Mouse (Mus musculus): Measurements from ENCODE around the gene Prdx2. TPM values are rescaled to one million over a fixed set of nuclear protein-coding genes. Genes with fewer than 3 reads are reported as not detected.
A peak's percentile ranks its signal among the peaks of the same experiment; 100 is the strongest.

Prdx2 gene
- total RNA-seq (2021) = 100 to 1,000 TPM; 402 to 429 TPM
- long read RNA-seq, experiment 1, transcript Prdx2-203 (6 exons, 1,612 nt) = minor isoform, 73 of 574 reads
- long read RNA-seq, experiment 1, transcript Prdx2-201 (6 exons, 1,500 nt) = major isoform, 386 of 574 reads
- long read RNA-seq, experiment 1, partial matches to known transcripts = 2 of 574 reads
- long read RNA-seq, experiment 1, other reads (novel, unspliced or antisense) = 105 of 574 reads
- long read RNA-seq, experiment 2, transcript Prdx2-208 (5 exons, 1,175 nt) = minor isoform, 6 of 474 reads
- long read RNA-seq, experiment 2, transcript Prdx2-203 (6 exons, 1,612 nt) = minor isoform, 35 of 474 reads
- long read RNA-seq, experiment 2, transcript Prdx2-201 (6 exons, 1,500 nt) = major isoform, 316 of 474 reads
- long read RNA-seq, experiment 2, partial matches to known transcripts = 99 of 474 reads
- long read RNA-seq, experiment 2, other reads (novel, unspliced or antisense) = 17 of 474 reads

- intact Hi-C loops (cut with DNase I) = no loop called here
- DNase-seq (ENCODE audit: low spot score in 2 of 2) = peak in 1 of 2 experiments; percentile 76
These were observed at the start of gene Prdx2, which contains the start of the genes Gm49661 and Rnaseh2a for GRCm38 (mm10) chr8:84969241-84970134. TSS of gene Prdx2 (plus strand) at chr8:84969587. TSS of gene Gm49661 (minus strand) at chr8:84969433. TSS of gene Rnaseh2a (minus strand) at chr8:84969767.

GRCm38 (mm10) chr8:84921596-84921995 lies 47.8 kb upstream of the Prdx2 start:
- no peak for DNase-seq (ENCODE audit: low spot score in 2 of 2)
- intact Hi-C loops (cut with DNase I) = no loop called here

DNA sequence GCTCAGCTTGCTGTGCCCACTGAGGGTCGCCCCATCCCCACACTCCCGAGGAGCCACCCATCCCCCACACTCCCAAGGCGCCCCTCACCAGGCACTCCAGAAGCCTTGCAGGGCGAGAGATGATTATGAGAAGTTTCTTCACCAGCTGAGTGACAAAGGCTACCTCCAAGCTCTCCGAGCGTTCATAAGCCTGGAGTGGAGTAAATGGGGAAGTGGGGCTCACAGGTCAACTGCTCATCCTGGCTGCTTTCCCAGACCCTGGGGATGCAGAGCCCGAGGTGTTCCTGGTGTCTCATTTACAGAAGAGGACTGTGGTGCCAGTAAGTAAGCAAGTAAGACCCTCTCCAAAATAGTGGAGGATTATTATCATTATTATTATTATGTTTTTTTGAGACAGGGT lies 43.8 kb upstream of the Prdx2 start:
- DNase-seq (ENCODE audit: low spot score in 2 of 2) = no peak
- intact Hi-C loops (cut with DNase I) = no loop called here

DNA sequence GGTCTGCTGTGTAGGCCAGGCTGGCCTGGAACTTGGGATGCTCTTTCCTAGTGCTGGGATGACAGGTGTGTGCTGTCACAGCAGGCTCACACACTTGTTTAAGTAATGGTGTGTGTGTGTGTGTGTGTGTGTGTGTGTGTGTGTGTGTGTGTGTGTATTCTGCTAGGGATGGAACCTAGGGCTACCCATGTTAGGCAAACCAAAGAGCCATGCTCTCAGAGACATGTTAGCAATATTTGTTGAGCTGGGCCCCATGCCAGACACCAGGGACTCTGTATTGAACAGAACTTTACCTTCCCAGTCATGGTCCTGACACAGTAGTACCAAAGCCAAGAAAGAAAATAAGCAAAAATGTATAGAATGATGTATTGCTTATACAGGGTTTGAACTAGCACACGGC lies 41.9 kb upstream of the Prdx2 start:
- intact Hi-C loops (cut with DNase I) = no loop called here
- no peak for DNase-seq (ENCODE audit: low spot score in 2 of 2)

DNA sequence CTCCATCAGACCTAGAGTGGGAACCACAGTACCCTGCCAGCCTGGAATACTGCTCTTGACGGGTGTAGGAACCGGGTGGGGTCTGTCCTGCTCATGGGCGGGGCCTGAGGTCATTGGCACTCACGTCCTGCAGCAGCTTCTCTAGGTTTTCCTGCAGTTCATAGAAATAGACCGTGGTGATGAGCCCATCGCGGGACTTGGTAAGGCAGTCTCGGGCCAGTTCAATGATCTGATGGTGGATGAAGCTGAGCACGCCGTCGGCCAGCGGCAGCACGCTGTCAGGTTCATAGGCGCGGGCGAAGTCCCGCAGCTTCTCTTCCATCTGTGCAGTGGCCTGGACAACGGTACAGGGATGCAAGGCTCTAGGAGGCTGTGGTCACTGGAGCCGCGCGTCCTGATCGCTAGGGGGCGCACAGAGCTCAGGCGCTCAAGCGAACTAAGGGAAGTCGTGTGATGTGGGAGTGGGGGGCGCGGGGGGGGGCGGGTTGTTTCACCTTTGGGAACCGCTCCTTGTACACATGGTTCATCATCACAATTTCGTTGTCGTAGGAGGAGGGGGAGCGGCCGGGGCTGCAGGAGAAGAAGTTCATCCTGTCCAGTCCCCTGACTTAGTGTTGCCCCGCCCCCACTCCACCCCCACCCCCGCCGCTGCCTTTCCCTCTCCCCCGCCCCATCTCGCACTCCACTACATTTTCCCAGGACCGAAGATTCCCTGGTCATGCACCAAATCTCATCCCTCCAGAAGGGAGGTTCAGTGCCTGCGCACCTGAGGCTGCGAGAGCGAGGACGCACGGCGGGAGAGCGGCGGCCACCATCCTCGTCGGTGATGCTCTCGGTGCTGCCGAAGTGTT lies 40.7 kb upstream of the Prdx2 start:
- intact Hi-C loops (cut with DNase I) = no loop called here
- DNase-seq (ENCODE audit: low spot score in 2 of 2) = peak; percentile 70 to 77

DNA sequence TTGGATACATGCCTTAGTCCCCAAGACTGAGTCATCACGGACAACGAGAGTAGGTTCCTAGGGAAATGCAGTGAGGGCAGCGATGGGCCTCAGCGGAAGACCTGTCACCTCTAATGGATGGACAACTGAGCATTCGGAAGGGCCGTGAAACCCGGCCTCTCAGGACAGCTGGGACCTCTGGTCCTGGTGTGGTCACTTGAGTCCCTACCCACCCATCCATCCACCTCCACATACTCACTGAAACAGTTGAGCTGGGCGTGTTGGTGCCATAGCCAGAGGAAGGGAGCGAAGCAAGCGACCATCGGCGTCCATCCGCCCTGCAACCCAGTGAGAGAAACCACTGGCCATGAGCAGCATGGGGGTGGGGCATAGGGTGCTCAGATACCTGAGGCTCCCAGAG lies 38.8 kb upstream of the Prdx2 start:
- intact Hi-C loops (cut with DNase I) = no loop called here
- DNase-seq (ENCODE audit: low spot score in 2 of 2) = no peak

DNA sequence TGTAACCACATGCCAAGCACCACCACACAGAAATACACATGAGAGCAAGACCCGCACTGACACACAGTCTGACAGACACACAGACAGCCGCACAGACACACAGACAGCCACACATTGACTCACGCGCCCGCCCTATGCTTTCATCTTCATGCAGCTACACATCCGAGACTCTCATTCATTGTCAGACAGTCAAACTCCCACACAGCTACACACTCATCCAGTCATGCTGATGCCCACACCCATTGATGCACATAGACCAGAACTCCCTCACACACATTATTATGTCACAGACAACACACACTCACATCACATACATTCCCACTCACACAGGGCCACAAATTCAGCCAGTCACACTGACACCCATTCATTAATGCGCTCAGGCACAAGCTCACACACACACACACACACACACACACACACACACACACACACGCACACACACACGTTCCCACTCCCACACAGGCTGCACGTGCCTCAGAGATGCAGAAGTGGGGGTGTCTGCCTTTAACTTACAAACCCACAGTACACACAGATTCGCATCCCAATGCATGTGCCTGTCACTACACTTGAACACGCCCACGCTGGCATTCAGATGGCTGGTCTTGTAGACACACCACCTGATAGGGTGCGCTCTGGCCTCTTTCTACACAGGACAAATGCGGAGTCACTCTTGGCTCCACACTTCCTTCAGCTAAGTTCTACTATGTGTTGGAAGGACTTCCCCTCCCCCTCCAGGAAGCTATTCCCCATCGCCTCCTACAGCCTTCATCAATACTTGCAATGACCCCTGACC lies 35.4 kb upstream of the Prdx2 start:
- intact Hi-C loops (cut with DNase I) = no loop called here

GRCm38 (mm10) chr8:84934860-84935259 lies 34.5 kb upstream of the Prdx2 start:
- DNase-seq (ENCODE audit: low spot score in 2 of 2) = peak; percentile 55 to 60

More for the DNA sequence above, 35.4 kb upstream of the Prdx2 start:
- DNase-seq (ENCODE audit: low spot score in 2 of 2) = peak; percentile 42 to 77

GRCm38 (mm10) chr8:84935489-84935888 lies 33.9 kb upstream of the Prdx2 start:
- no peak for DNase-seq (ENCODE audit: low spot score in 2 of 2)
- intact Hi-C loops (cut with DNase I) = no loop called here

More at GRCm38 (mm10) chr8:84934860-84935259, 34.5 kb upstream of the Prdx2 start:
- intact Hi-C loops (cut with DNase I) = no loop called here

- intact Hi-C loops (cut with DNase I) = no loop called here
These were observed 33.1 kb upstream of the Prdx2 start for GRCm38 (mm10) chr8:84936041-84936961.

DNA sequence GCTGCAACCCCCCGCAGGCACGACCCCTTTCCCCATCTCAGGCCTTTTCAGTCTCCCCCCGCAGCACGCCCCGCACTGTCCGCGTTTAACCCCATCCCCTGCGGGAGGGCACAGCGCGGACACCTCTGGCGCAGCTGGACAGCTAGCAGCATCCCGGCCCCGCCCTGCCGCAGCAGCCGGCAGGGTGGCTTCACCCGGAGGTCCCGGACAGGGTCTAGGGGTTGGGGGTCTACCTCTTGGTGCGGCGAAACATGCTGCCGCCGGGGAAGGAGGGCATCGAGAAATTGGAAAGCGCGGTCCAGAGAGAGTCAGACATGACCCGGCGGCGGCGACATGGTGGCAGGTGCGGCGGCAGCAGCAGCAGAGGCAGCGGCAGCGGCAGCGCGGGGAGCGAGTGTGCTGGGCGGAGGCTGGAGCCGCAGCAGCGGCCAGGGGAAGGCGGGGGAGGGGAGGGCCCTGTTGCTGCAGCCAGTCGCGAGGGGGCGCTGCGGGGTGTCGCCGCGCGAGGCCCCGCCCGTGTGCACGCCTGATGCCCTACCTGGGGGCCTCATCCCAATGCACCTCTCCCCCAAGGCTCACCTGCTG lies 32.3 kb upstream of the Prdx2 start, which contains the start of gene Mast1:
Gene Mast1 (minus strand): TSS at position 398 of the 585 bp plus-strand sequence.
- DNase-seq (ENCODE audit: low spot score in 2 of 2) = peak; percentile 62 to 81
- intact Hi-C loops (cut with DNase I) = no loop called here

More at GRCm38 (mm10) chr8:84936041-84936961, 33.1 kb upstream of the Prdx2 start:
- no peak for DNase-seq (ENCODE audit: low spot score in 2 of 2)

DNA sequence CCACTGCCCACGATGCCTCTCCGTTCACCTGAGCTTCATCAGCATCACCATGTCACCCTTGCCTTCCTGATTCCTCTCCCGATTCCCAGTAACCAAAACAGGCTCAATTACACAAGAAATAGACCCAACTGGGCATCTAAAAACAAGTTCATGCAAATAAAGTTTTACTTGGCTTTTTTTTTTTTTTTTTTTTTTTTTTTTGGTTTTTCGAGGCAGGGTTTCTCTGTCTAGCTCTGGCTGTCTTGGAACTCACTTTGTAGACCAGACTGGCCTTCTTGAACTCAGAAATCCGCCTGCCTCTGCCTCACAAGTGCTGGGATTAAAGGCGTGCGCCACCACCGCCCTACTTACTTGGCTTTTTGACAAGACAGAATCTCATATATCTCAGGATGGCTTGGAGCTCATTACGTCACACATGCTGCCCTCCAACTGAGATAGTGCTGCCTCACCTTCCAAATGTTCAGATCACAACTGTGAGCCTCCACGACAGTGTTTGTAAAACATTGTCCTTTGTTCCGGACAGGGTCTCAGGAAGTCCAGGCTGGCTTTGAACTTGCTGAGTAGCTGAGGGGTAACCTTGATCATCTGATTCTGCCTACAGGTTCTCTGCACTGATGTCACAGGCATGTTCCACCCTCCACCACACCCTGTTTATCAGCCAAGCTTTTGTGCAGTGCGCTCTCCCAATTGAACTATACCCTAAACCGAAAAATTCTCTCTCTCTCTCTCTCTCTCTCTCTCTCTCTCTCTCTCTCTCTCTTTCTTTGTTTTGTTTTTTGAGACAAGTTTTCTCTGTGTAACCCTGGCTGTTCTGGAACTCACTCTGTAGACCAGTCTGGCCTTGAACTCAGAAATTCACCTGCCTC lies 31.5 kb upstream of the Prdx2 start:
- intact Hi-C loops (cut with DNase I) = no loop called here
- no peak for DNase-seq (ENCODE audit: low spot score in 2 of 2)

DNA sequence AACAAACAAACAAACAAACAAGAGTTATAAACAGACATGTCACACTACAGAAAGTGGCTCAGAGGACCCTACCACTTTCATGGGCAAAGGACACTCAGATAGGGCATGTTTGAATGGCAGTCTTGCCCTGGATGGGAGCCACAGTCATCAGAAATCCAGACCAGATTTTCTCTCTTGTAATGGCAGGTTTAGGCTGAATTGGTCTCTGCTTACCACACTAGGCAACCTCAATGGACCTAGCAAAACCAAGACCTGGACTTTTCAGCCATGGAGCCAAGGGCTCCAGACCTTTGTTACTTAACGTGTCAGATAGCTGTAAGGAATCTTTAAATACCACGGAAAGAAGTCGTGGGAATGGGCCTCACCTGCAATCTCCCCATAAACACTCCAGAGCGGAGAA lies 25.7 kb upstream of the Prdx2 start:
- intact Hi-C loops (cut with DNase I) = no loop called here
- no peak for DNase-seq (ENCODE audit: low spot score in 2 of 2)

GRCm38 (mm10) chr8:84944478-84945160 lies 24.8 kb upstream of the Prdx2 start:
- peak; percentile 79 to 86 for DNase-seq (ENCODE audit: low spot score in 2 of 2)
- intact Hi-C loops (cut with DNase I) = no loop called here

GRCm38 (mm10) chr8:84945235-84945632 lies 24.2 kb upstream of the Prdx2 start:
- intact Hi-C loops (cut with DNase I) = no loop called here
- DNase-seq (ENCODE audit: low spot score in 2 of 2) = peak; percentile 86 to 91
